Comparison of ENCODE assay signal across 11 mouse cellular contexts in genomic region chr10:69964611-69965010, GRCm38 (mm10).
DNase-seq lines count a peak whose midpoint lies in the region; ATAC-seq and TF ChIP-seq lines count a peak whose summit lies in the region.
"Had no signal": no experiment of that assay in that cellular context is flagged by ENCODE, and none has a peak within 500 bp of the region (broad histone marks: within the 10 kb centered on the region; RNA-seq: fewer than 3 reads in every experiment).

No protein-coding gene starts in this region.

- no peak for TF ChIP-seq EP300 in heart, postnatal 0 days (IDR thresholded peaks at IDR 0.05; ENCODE audit: low read depth)

- no peaks in the 10 kb centered on the region for H3K27me3 ChIP-seq in heart, postnatal 0 days (ENCODE audit: control insufficient read depth, insufficient read depth, low read length)
- no peaks in the 10 kb centered on the region for H3K27me3 ChIP-seq in heart, embryonic 11.5 days (ENCODE audit: control insufficient read depth, insufficient read depth, low read length)
- no peaks in the 10 kb centered on the region for H3K27me3 ChIP-seq in neural tube, embryonic 11.5 days (ENCODE audit: control insufficient read depth, insufficient read depth, low read length)
- no peaks in the 10 kb centered on the region for H3K27me3 ChIP-seq in thymus, adult 2 months (ENCODE audit: control insufficient read depth, insufficient read depth, low read length)
- H3K27me3 ChIP-seq: embryonic facial prominence, embryonic 12.5 days; liver, embryonic 15.5 days; stomach, embryonic 15.5 days had no signal

- no peak for TF ChIP-seq POLR2A in thymus, adult 2 months (IDR thresholded peaks at IDR 0.05; ENCODE audit: control insufficient read depth, extremely low read depth, insufficient read depth, low read length, poor library complexity)

- ATAC-seq in heart, postnatal 0 days (ENCODE audit: insufficient read depth, low read depth): no peak
- ATAC-seq in heart, embryonic 11.5 days (replicated peaks; ENCODE audit: insufficient number of reproducible peaks, low FRiP score, low TSS enrichment): no peak
- ATAC-seq in neural tube, embryonic 11.5 days (ENCODE audit: insufficient read depth, low FRiP score, low TSS enrichment): no peak

- peak; percentile 78 for TF ChIP-seq CTCF in heart, postnatal 0 days (IDR thresholded peaks at IDR 0.05; ENCODE audit: low read depth)
- TF ChIP-seq CTCF in thymus, adult 2 months (IDR thresholded peaks at IDR 0.05; ENCODE audit: borderline replicate concordance, control insufficient read depth, extremely low read depth, insufficient read depth, low read length, poor library complexity): no peak

- no peak overlapping the region for H3K4me3 ChIP-seq in heart, postnatal 0 days (ENCODE audit: low read depth, low read length)
- H3K4me3 ChIP-seq in heart, embryonic 11.5 days (ENCODE audit: low read depth, low read length): no peak overlapping the region
- no peak overlapping the region for H3K4me3 ChIP-seq in neural tube, embryonic 11.5 days (ENCODE audit: low read depth, low read length)
- H3K4me3 ChIP-seq in thymus, adult 2 months (ENCODE audit: control insufficient read depth, insufficient read depth, low read length): no peak overlapping the region
- H3K4me3 ChIP-seq: embryonic facial prominence, embryonic 12.5 days; liver, embryonic 15.5 days; stomach, embryonic 15.5 days had no signal

- H3K9me3 ChIP-seq in heart, postnatal 0 days (replicated peaks; ENCODE audit: control insufficient read depth, low read length): no peaks in the 10 kb centered on the region
- H3K9me3 ChIP-seq in heart, embryonic 11.5 days (replicated peaks; ENCODE audit: control insufficient read depth, low read length): no peaks in the 10 kb centered on the region
- H3K9me3 ChIP-seq in neural tube, embryonic 11.5 days (ENCODE audit: control insufficient read depth, low read length): no peaks in the 10 kb centered on the region
- H3K9me3 ChIP-seq: embryonic facial prominence, embryonic 12.5 days; liver, embryonic 15.5 days; stomach, embryonic 15.5 days had no signal

- no peak overlapping the region for H3K27ac ChIP-seq in heart, postnatal 0 days (ENCODE audit: low read depth)
- no peak overlapping the region for H3K27ac ChIP-seq in heart, embryonic 11.5 days (ENCODE audit: low read depth, low read length)
- H3K27ac ChIP-seq in neural tube, embryonic 11.5 days (ENCODE audit: low read depth, low read length): no peak overlapping the region
- H3K27ac ChIP-seq in thymus, adult 2 months (ENCODE audit: control insufficient read depth, insufficient read depth, low read length): no peak overlapping the region
- H3K27ac ChIP-seq: embryonic facial prominence, embryonic 12.5 days; liver, embryonic 15.5 days; stomach, embryonic 15.5 days had no signal

- no peaks in the 10 kb centered on the region for H3K4me1 ChIP-seq in heart, postnatal 0 days (ENCODE audit: control insufficient read depth, insufficient read depth)
- no peaks in the 10 kb centered on the region for H3K4me1 ChIP-seq in heart, embryonic 11.5 days (ENCODE audit: control insufficient read depth, insufficient read depth, low read length)
- no peaks in the 10 kb centered on the region for H3K4me1 ChIP-seq in neural tube, embryonic 11.5 days (ENCODE audit: control insufficient read depth, insufficient read depth, low read length)
- H3K4me1 ChIP-seq in thymus, adult 2 months (replicated peaks; ENCODE audit: control insufficient read depth, insufficient read depth, low read length): no peaks in the 10 kb centered on the region
- H3K4me1 ChIP-seq: embryonic facial prominence, embryonic 12.5 days; stomach, embryonic 15.5 days had no signal

- H3K9ac ChIP-seq in heart, postnatal 0 days (replicated peaks; ENCODE audit: low read depth, low read length): no peak overlapping the region
- H3K9ac ChIP-seq in heart, embryonic 11.5 days (ENCODE audit: low read depth, low read length): no peak overlapping the region
- H3K9ac ChIP-seq in neural tube, embryonic 11.5 days (ENCODE audit: low read length): no peak overlapping the region
- H3K9ac ChIP-seq: embryonic facial prominence, embryonic 12.5 days; liver, embryonic 15.5 days; stomach, embryonic 15.5 days had no signal

- H3K4me2 ChIP-seq in heart, postnatal 0 days (ENCODE audit: low read depth, low read length): no peak overlapping the region
- no peak overlapping the region for H3K4me2 ChIP-seq in heart, embryonic 11.5 days
- H3K4me2 ChIP-seq in neural tube, embryonic 11.5 days (ENCODE audit: low read depth): no peak overlapping the region
- H3K4me2 ChIP-seq: embryonic facial prominence, embryonic 12.5 days; liver, embryonic 15.5 days; stomach, embryonic 15.5 days had no signal

- 6% methylated on average over 5 of the region's 5 CpGs for WGBS in heart, postnatal 0 days
- WGBS in heart, embryonic 11.5 days (ENCODE audit: insufficient replicate concordance): 9% methylated on average over 5 of the region's 5 CpGs
- WGBS in neural tube, embryonic 11.5 days: 15% methylated on average over 5 of the region's 5 CpGs
- WGBS in thymus, adult 2 months: 6% methylated on average over 5 of the region's 5 CpGs

- peaks cover 8% of the 10 kb centered on the region for H3K36me3 ChIP-seq in heart, postnatal 0 days (replicated peaks; ENCODE audit: control insufficient read depth, insufficient read depth, low read length)
- H3K36me3 ChIP-seq in heart, embryonic 11.5 days (ENCODE audit: control insufficient read depth, insufficient read depth, low read length): no peaks in the 10 kb centered on the region
- H3K36me3 ChIP-seq in neural tube, embryonic 11.5 days (ENCODE audit: control insufficient read depth, insufficient read depth, low read length): no peaks in the 10 kb centered on the region
- H3K36me3 ChIP-seq in thymus, adult 2 months (ENCODE audit: control insufficient read depth, insufficient read depth, low read length): no peaks in the 10 kb centered on the region
- H3K36me3 ChIP-seq: embryonic facial prominence, embryonic 12.5 days; liver, embryonic 15.5 days; stomach, embryonic 15.5 days had no signal

- DNase-seq in heart, postnatal 0 days (ENCODE audit: low spot score): peak; percentile 51
- peak; percentile 64 for DNase-seq in right cerebral cortex, postnatal 4 days
- no peak for DNase-seq in right cerebral cortex, postnatal 36 days (ENCODE audit: low spot score in 2 of 2)
- DNase-seq in c-Kit-negative CD71-positive TER-119-positive erythroid progenitor cells, embryonic 14.5 days (ENCODE audit: low read depth, low spot score): peak; percentile 38
- peak; percentile 14 for DNase-seq in induced T-regulatory cell, adult 2 months (ENCODE audit: low read depth)
- DNase-seq in neural tube, embryonic 11.5 days (ENCODE audit: low spot score): peak; percentile 39
- DNase-seq in thymus, adult 2 months: no peak

Comparison
In these comparisons a context has a peak if more than half of its experiments do, and no peak if none do; other contexts are left out.
1. DNase-seq: peak in heart, postnatal 0 days (single experiment), right cerebral cortex, postnatal 4 days (single experiment), c-Kit-negative CD71-positive TER-119-positive erythroid progenitor cells, embryonic 14.5 days (single experiment), induced T-regulatory cell, adult 2 months (single experiment) and neural tube, embryonic 11.5 days (single experiment); none in right cerebral cortex, postnatal 36 days (0 of 2) and thymus, adult 2 months (single experiment).